Mouse (Mus musculus) liver, adult 2 months (tissue): ENCODE results near the gene Ttpal.

Source experiments
- CTCF ChIP-seq: fragments of 200-500 bp; IDR thresholded peaks from 2 replicates; pipeline ENCODE4 v1.5.1; 2011; ENCODE audit warnings: low read depth, low read length, control low read depth
- POLR2A ChIP-seq: fragments of 200-500 bp; IDR thresholded peaks from 2 replicates; pipeline ENCODE4 v1.6.1; 2011; ENCODE audit warnings: low read length, control low read depth; ENCODE audit not compliant: insufficient read depth; ENCODE audit errors: extremely low read depth

- TF ChIP-seq CTCF: no peak
- no peak for TF ChIP-seq POLR2A
These were observed 18.1 kb upstream of the Ttpal start for GRCm38 (mm10) chr2:163584088-163584426.
